Mouse (Mus musculus) CD4-positive, CD25-positive, alpha-beta regulatory T cell, adult 2 months (primary cell): ENCODE measurements around the gene Dlk1.
A peak's percentile ranks its signal among the peaks of the same experiment; 100 is the strongest.

Source experiments
- DNase-seq: peaks from one replicate; pipeline ENCODE4 v3.0.0-alpha.2; 2012; ENCODE audit warnings: low read depth, low spot score

The Dlk1 gene

GRCm38 (mm10) chr12:109452592-109452991, at the start of gene Dlk1:
Gene Dlk1 (plus strand): TSS chr12:109452823.
- DNase-seq = no peak

GRCm38 (mm10) chr12:109402943-109403342, 49.7 kb upstream of the Dlk1 start:
- DNase-seq = no peak

GRCm38 (mm10) chr12:109403752-109404151, 48.9 kb upstream of the Dlk1 start:
- DNase-seq = no peak

- DNase-seq = no peak
Measured at GRCm38 (mm10) chr12:109406018-109406417, 46.6 kb upstream of the Dlk1 start.

GRCm38 (mm10) chr12:109410723-109411122, 41.9 kb upstream of the Dlk1 start:
- DNase-seq = no peak

- no peak for DNase-seq
Measured at GRCm38 (mm10) chr12:109411172-109412070, 41.2 kb upstream of the Dlk1 start.

GRCm38 (mm10) chr12:109412071-109412440, 40.6 kb upstream of the Dlk1 start:
- DNase-seq = no peak

GRCm38 (mm10) chr12:109412675-109413074, 39.9 kb upstream of the Dlk1 start:
- no peak for DNase-seq

GRCm38 (mm10) chr12:109413321-109413720, 39.3 kb upstream of the Dlk1 start:
- no peak for DNase-seq

- DNase-seq = no peak
Measured at GRCm38 (mm10) chr12:109416681-109417080, 35.9 kb upstream of the Dlk1 start.

GRCm38 (mm10) chr12:109417476-109418201, 35.0 kb upstream of the Dlk1 start:
- DNase-seq = no peak

GRCm38 (mm10) chr12:109420006-109420405, 32.6 kb upstream of the Dlk1 start:
- DNase-seq = no peak

- no peak for DNase-seq
Measured at GRCm38 (mm10) chr12:109423163-109423562, 29.5 kb upstream of the Dlk1 start.

- no peak for DNase-seq
Measured at GRCm38 (mm10) chr12:109423716-109424429, 28.8 kb upstream of the Dlk1 start.

GRCm38 (mm10) chr12:109424753-109425332, 27.8 kb upstream of the Dlk1 start:
- no peak for DNase-seq

- DNase-seq = no peak
Measured at GRCm38 (mm10) chr12:109425982-109426381, 26.6 kb upstream of the Dlk1 start.

- DNase-seq = no peak
Measured at GRCm38 (mm10) chr12:109432475-109433130, 20.0 kb upstream of the Dlk1 start.

GRCm38 (mm10) chr12:109436367-109436807, 16.2 kb upstream of the Dlk1 start:
- peak; percentile 20 for DNase-seq

GRCm38 (mm10) chr12:109436852-109437251, 15.8 kb upstream of the Dlk1 start:
- DNase-seq = no peak

- peak; percentile 92 for DNase-seq
Measured at GRCm38 (mm10) chr12:109437559-109438350, 14.9 kb upstream of the Dlk1 start.
